Mouse (Mus musculus) kidney, embryonic 14.5 days (tissue): ENCODE results near the gene Dscaml1. TPM values are rescaled to one million over a fixed set of nuclear protein-coding genes. Genes with fewer than 3 reads are reported as not detected.
A peak's percentile ranks its signal among the peaks of the same experiment; 100 is the strongest.

Experiments
- ATAC-seq: fragments of 200-750 bp; cut with Nextera tagmentation; 2 replicates; pipeline ENCODE4 v1.8.0; 2017; ENCODE audit warnings: moderate number of reproducible peaks, mild to moderate bottlenecking, moderate TSS enrichment, moderate library complexity; ENCODE audit not compliant: low FRiP score, low TSS enrichment
- H3K27ac ChIP-seq: fragments of 300-500 bp; sonication (generic); 2 replicates; pipeline ENCODE4 v1.5.1; 2014; ENCODE audit warnings: low read depth, mild to moderate bottlenecking, low read length, moderate library complexity, mixed read lengths
- H3K27me3 ChIP-seq: fragments of 300-500 bp; sonication (generic); 2 replicates; pipeline ENCODE4 v1.6.1; 2014; ENCODE audit warnings: mild to moderate bottlenecking, low read length; ENCODE audit not compliant: control insufficient read depth, insufficient read depth
- H3K36me3 ChIP-seq: fragments of 300-500 bp; sonication (generic); 2 replicates; pipeline ENCODE4 v1.6.1; 2014; ENCODE audit warnings: low read length, mixed read lengths; ENCODE audit not compliant: control insufficient read depth, insufficient read depth
- H3K4me1 ChIP-seq: fragments of 300-500 bp; sonication (generic); 2 replicates; pipeline ENCODE4 v1.6.1; 2014; ENCODE audit warnings: low read length, mixed read lengths; ENCODE audit not compliant: control insufficient read depth, insufficient read depth
- H3K4me2 ChIP-seq: fragments of 300-500 bp; sonication (generic); replicated peaks from 2 replicates; pipeline ENCODE4 v1.6.1; 2014; ENCODE audit warnings: low read depth, mild to moderate bottlenecking, low read length
- H3K4me3 ChIP-seq: fragments of 300-500 bp; sonication (generic); 2 replicates; pipeline ENCODE4 v1.5.1; 2014; ENCODE audit warnings: mild to moderate bottlenecking, low read length
- H3K9ac ChIP-seq: fragments of 300-500 bp; sonication (generic); 2 replicates; pipeline ENCODE4 v1.6.1; 2014; ENCODE audit warnings: low read depth, mild to moderate bottlenecking, low read length, moderate library complexity
- H3K9me3 ChIP-seq: fragments of 300-500 bp; sonication (generic); 2 replicates; pipeline ENCODE4 v1.6.1; 2016; ENCODE audit warnings: low read length; ENCODE audit not compliant: control insufficient read depth
- WGBS: fragments of 180-500 bp; shearing (Covaris S2); extraction: QIAGEN DNeasy Blood & Tissue Kit; methylation state at CpG from one replicate; pipeline ENCODE4 v1.1.7; 2014; 5-methylcytosine and 5-hydroxymethylcytosine counted together
- polyA plus RNA-seq: library from polyadenylated mRNA; unstranded; fragments of >200 nt; fragmentation: Nextera tagmentation; extraction: Ambion mirVana; gene quantifications from 2 replicates; pipeline ENCODE4 v1.2.1, GENCODE M21; 2014

Dscaml1 gene
- polyA plus RNA-seq, 1 experiment from 2014 or later: 0.23 TPM

DNA sequence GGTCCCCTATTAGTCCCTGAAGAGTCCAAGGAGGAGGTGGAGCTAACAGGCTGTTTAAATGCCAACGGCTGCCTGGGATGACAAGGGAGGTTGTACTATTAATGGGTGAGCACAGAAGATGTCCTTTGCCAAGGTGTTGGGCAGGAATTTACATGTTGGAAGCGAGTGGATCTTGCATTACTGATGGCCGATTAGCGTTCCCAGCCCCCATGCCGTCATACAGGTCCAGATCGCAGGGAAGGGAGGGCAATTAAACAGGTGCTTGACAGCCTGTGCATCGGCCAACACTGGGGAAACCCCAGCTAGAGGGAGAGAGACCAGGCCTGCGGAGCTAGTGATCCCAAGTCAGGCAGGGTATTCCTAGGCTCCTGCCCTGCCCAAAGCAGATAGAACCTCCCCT lies 98.1 kb downstream of the Dscaml1 start:
- ATAC-seq: no peak
- H3K4me3 ChIP-seq: no peak overlapping the region
- no peaks in the 10 kb centered on the region for H3K27me3 ChIP-seq
- H3K36me3 ChIP-seq: no peaks in the 10 kb centered on the region
- no peaks in the 10 kb centered on the region for H3K4me1 ChIP-seq
- H3K27ac ChIP-seq: no peak overlapping the region
- H3K4me2 ChIP-seq: no peak overlapping the region
- H3K9me3 ChIP-seq: no peaks in the 10 kb centered on the region
- H3K9ac ChIP-seq: no peak overlapping the region
- WGBS: 58% methylated on average over 8 of the region's 8 CpGs

DNA sequence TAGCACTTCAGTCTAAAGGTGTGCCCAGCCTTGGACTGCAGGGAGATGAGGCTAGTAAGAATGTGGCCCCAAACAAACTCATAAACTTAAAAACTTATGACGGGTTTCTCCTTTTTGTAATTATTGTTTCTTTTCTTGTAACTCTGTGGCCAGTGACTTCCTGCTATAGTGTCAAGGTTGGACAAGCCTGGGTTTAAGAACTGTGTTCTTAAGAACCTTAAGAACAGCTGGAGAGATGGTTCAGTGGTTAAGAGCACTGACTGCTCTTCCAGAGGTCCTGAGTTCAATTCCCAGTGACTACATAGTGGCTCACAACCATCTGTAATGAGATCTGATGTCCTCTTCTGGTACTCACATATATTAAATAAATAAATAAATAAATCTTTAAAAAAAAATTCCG lies 106.8 kb downstream of the Dscaml1 start:
- H3K4me3 ChIP-seq: no peak overlapping the region
- H3K36me3 ChIP-seq: no peaks in the 10 kb centered on the region
- peaks cover 6% of the 10 kb centered on the region; the same call in 1 of the 2 replicates for H3K4me1 ChIP-seq
- no peak overlapping the region for H3K27ac ChIP-seq
- H3K27me3 ChIP-seq: no peaks in the 10 kb centered on the region
- no peaks in the 10 kb centered on the region for H3K9me3 ChIP-seq
- H3K9ac ChIP-seq: no peak overlapping the region
- H3K4me2 ChIP-seq: no peak overlapping the region
- ATAC-seq: no peak
- WGBS: 86% methylated on average over 2 of the region's 2 CpGs

DNA sequence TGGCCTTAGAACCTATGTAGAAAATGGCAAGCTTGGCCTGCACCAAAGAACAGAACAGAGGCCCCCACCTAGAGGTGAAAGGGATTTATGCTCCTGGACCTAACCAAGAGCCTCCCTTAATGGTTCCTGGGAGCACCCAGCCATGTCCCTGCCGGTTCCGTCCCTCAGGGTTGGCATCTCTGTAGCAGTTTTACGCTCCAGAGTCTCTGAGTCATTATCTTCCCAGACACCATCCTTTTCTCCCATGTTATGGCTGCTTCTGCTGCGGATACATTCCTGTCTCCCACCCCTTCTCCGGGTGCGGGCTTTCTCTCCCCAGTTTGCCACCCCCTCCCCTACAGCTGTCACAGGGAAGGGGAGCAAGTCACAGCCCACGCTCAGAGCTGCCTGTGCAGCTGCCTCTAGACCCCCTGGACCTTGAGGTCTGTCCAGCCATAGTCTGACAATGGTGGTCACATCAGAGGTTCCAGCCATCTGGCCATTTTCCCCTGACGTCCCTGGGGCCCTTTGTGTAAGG lies 108.1 kb downstream of the Dscaml1 start:
- no peaks in the 10 kb centered on the region for H3K27me3 ChIP-seq
- peaks cover 6% of the 10 kb centered on the region; the same call in 1 of the 2 replicates for H3K4me1 ChIP-seq
- no peak overlapping the region for H3K4me3 ChIP-seq

DNA sequence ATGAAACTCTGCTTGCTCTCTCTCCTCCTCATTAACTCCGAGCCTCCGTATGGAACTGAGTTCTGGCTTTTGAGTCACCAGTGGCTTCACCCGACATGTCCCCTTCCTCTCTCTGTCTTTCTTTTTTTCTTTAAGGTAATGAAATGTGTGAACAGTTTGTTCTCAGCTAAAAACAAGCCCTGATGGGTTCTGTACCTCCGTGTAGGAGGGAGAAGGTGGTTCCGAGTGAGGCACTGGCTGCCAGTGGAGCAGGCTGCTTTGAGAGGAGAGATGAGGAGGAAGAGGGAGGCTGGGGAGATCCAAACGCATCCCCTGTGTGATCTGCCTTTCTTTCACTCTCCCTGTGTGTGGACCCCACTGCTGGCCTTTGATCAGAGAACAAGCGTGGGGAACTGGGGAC lies 111.2 kb downstream of the Dscaml1 start:
- Histone ChIP-seq H3K9ac (no peak overlapping the region), H3K9me3 (no peaks in the 10 kb centered on the region), H3K36me3 (no peaks in the 10 kb centered on the region), H3K4me1 (no peaks in the 10 kb centered on the region), H3K27ac (no peak overlapping the region), H3K4me2 (no peak overlapping the region), H3K4me3 (no peak overlapping the region), H3K27me3 (no peaks in the 10 kb centered on the region)
- no peak for ATAC-seq
- WGBS: 70% methylated on average over 7 of the region's 7 CpGs

More for the DNA sequence above, 108.1 kb downstream of the Dscaml1 start:
- H3K4me2 ChIP-seq: no peak overlapping the region
- WGBS: 46% methylated on average over 8 of the region's 8 CpGs
- no peaks in the 10 kb centered on the region for H3K36me3 ChIP-seq
- H3K9ac ChIP-seq: no peak overlapping the region
- no peak overlapping the region for H3K27ac ChIP-seq
- no peaks in the 10 kb centered on the region for H3K9me3 ChIP-seq
- peak; percentile 59; the same call in 1 of the 2 replicates for ATAC-seq

DNA sequence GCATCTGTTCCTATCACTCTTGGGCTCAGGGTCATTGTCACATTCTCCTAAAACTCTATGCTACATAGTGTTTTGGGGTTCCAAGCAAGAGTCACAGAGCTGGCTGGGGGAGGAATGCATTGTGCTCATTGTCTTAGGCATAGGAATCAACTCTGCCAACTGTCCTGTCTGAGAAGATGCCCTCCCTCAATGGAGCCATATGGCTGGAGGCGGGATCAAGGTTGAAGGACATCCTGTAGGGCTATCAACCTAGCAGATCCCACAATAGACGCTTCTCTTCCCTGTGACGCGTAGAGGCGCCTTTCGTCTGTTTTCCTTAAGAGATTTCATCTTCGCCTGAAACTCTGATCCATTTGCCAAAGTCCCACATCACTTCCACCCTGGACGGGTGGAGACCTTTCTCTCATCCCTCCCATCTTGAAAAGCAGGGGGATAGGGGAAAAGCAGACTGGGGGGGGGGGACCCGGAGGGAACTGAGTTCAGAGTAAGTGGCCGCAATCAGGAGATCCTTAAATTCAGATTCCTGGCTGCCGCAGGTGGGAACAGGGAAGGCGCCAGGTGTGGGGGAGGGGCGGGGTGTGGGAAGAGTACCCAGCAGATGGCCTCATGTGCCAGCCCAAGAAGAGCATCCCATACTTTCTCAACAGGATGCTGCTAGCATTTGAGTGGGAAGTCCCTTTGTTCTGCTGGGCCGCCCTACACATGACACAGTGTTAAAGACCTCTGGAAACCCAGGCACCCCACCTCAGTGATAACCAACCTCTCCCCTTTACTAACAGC lies 113.0 kb downstream of the Dscaml1 start:
- H3K9ac ChIP-seq: no peak overlapping the region
- no peak overlapping the region for H3K4me3 ChIP-seq
- H3K27ac ChIP-seq: no peak overlapping the region
- no peak overlapping the region for H3K4me2 ChIP-seq
- H3K9me3 ChIP-seq: no peaks in the 10 kb centered on the region
- no peaks in the 10 kb centered on the region for H3K27me3 ChIP-seq
- 77% methylated on average over 14 of the region's 14 CpGs for whole genome bisulfite sequencing
- no peaks in the 10 kb centered on the region for H3K36me3 ChIP-seq
- ATAC-seq: no peak
- H3K4me1 ChIP-seq: no peaks in the 10 kb centered on the region

DNA sequence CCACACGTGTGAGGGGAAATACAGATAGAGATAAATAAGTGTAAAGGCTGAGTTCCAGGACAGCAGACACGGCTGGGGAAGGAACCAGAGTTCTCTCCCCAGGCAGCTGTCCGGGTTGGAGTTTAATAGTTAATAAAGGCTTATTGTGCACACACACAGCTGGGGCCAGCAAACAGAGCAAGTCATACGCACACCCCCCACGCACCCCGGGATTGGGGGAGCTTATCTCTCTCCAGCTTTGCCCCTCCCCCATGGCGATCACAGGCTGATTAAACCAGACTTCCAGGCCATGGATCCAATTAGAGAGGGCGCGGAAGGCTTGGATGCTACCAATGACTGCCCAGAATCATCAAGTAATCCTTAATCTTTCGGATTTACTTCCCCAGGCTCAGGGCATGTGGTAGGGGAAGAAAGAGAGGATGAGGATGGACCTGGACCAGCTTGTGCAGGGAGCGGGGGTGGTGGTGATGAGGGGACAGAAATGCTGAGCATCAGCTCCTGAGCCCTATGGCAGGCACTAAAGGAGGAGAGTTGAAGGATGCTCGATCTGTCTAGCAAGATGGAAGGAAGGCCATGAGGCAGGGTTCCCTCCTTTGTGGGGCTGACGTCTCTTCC lies 119.7 kb downstream of the Dscaml1 start:
- H3K27ac ChIP-seq: no peak overlapping the region
- H3K27me3 ChIP-seq: no peaks in the 10 kb centered on the region
- no peaks in the 10 kb centered on the region for H3K36me3 ChIP-seq
- H3K4me1 ChIP-seq: no peaks in the 10 kb centered on the region
- no peaks in the 10 kb centered on the region for H3K9me3 ChIP-seq
- H3K9ac ChIP-seq: no peak overlapping the region
- no peak for ATAC-seq
- H3K4me3 ChIP-seq: no peak overlapping the region
- H3K4me2 ChIP-seq: no peak overlapping the region
- 61% methylated on average over 13 of the region's 13 CpGs for WGBS

DNA sequence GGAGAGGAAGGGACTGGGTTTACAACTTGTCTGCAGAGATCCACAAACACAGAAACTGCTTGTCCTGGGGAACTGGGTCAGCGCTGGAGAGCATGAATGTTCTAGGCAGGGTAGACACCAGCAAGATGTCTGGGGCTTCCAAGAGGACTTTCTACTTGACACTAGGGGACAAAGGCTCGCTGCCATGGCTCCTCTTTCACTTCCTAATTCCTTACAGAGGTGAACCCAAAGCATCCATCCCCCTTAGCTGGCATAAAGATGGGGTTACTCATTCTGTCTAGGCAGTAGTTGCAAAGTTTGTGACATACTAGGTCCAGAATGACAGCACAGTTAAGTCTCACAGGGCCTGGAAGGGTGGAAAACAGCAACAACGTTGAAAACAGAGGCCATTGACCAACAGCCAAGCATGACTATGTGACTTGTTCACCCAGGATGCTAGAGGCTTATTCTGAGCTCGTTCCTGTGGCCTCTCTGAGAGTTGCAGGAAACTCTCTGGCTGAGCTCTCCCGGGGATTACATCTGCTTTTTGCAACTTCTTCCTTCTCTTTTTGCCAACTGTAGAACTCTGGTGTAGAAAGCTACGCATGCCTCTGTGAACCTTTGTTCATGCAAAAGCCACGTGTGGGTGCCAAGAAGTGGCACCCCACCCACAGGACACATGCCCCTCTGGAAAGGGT lies 120.6 kb downstream of the Dscaml1 start:
- no peaks in the 10 kb centered on the region for H3K9me3 ChIP-seq
- H3K4me1 ChIP-seq: no peaks in the 10 kb centered on the region
- H3K9ac ChIP-seq: no peak overlapping the region
- no peaks in the 10 kb centered on the region for H3K36me3 ChIP-seq
- no peak overlapping the region for H3K4me3 ChIP-seq
- ATAC-seq: no peak
- 88% methylated on average over 7 of the region's 7 CpGs for WGBS
- no peak overlapping the region for H3K27ac ChIP-seq
- no peaks in the 10 kb centered on the region for H3K27me3 ChIP-seq
- no peak overlapping the region for H3K4me2 ChIP-seq

DNA sequence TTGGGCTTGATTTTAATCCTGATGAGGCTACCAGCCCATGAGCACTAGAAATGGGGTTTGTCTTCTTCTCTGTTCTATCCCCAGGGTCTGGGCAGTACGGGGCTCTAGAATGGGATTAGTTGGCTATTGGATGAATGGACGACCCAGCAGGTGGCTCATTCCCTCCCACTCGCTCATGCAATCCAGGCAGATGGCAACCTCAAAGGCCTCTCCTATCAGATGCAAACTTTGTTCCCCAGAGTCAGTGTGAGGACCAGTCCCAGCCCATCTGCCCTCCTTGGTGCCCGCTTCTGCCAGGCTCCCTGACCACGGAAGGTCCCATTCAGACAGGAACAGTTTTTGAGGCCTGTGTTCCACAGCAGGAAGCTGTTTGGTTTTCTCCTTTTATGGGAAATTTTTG lies 123.4 kb downstream of the Dscaml1 start:
- 54% methylated on average over 5 of the region's 5 CpGs for WGBS
- Histone ChIP-seq H3K9me3 (no peaks in the 10 kb centered on the region), H3K4me2 (no peak overlapping the region), H3K4me1 (peaks cover 6% of the 10 kb centered on the region; the same call in 1 of the 2 replicates), H3K9ac (no peak overlapping the region), H3K27me3 (no peaks in the 10 kb centered on the region), H3K27ac (no peak overlapping the region), H3K4me3 (no peak overlapping the region), H3K36me3 (no peaks in the 10 kb centered on the region)
- ATAC-seq: no peak

DNA sequence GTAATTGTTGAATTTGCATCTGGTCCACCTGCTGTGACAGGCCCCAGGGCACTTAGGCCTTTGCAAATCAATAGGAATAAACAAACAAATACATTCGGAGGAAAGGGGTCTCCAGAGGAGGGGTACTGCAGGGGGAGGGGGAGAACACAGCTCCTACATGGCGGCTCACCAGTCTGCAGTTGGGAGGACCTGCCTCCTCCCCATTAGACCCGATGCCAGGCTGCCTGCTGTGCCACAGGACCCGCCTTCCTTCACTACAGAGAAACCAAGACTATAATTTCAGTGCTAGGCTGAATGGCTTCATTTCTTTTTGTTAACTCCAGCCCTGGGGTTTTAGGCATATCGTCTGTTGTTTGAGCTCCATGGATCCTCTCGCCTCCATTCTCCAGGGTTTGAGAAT lies 123.8 kb downstream of the Dscaml1 start:
- Histone ChIP-seq H3K4me2 (no peak overlapping the region), H3K9ac (no peak overlapping the region), H3K4me1 (peaks cover 8% of the 10 kb centered on the region; the same call in 1 of the 2 replicates), H3K36me3 (no peaks in the 10 kb centered on the region), H3K9me3 (no peaks in the 10 kb centered on the region), H3K27ac (no peak overlapping the region), H3K27me3 (no peaks in the 10 kb centered on the region), H3K4me3 (no peak overlapping the region)
- no peak for ATAC-seq
- WGBS: 58% methylated on average over 6 of the region's 6 CpGs
